Mouse (Mus musculus): ENCODE results near the gene Tasp1.

- TF ChIP-seq CTCF (IDR thresholded peaks at IDR 0.05; ENCODE audit: extremely low read depth, insufficient read depth, low read length) (no peak), POLR2A (IDR thresholded peaks at IDR 0.05; ENCODE audit: extremely low read depth, insufficient read depth, low read length) (no peak)
Observed at GRCm38 (mm10) chr2:140108945-140109344, 42.3 kb upstream of the Tasp1 start.
